Mouse (Mus musculus): ENCODE measurements around the gene Rinl.

DNA sequence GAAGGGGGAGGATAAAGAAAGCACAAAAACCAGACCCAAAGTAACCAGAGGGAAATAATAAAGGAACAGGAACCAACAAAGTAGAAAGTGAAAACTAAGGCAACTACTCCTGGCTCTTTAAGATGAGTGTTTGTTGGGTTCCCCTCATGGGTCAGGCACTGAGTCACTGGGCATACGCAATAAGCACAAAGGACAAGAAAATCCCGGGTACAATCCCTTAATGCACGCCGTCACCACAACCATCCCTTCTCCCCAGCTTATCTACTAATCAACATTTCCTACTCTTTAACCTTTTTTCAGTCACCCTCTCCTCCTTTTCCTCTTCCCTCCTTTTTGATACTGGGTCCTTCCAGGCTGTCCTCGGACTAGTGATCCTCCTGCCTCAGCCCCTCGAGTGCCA, 23.6 kb upstream of the Rinl start:
- TF ChIP-seq CTCF (conservative IDR thresholded peaks at IDR 0.05; ENCODE audit: insufficient read depth, insufficient read length, low read depth, low read length) (no peak), POLR2A (IDR thresholded peaks at IDR 0.05; ENCODE audit: low read depth, low read length) (no peak)
